Mouse (Mus musculus): ENCODE measurements around the gene Bach2. TPM values are rescaled to one million over a fixed set of nuclear protein-coding genes. Genes with fewer than 3 reads are reported as not detected.

Gene Bach2
- total and polyA plus RNA-seq, 2 experiments from 2014 or later: 2.1 to 2.4 TPM

DNA sequence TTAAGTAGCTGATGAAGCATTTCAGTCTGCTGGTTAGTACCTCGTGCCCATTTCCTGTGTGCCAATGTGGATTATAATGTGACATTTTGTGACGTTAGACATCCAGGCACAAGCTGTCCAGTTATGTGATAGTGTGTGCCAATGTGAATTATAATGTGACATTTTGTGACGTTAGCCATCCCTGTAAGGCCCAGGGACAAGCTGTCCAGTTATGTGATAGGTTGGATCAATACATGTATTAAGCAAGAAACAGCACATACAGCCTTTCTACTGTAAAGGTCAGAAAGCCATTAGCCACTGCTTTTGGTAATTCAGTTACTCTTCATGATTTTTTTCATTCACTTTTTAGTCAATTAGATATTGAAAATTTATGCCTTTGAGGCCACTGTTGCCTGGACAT lies 76.3 kb downstream of the Bach2 start:
- no peak for DNase-seq (ENCODE audit: low spot score)
- Histone ChIP-seq H3K27ac (ENCODE audit: low read depth) (no peak overlapping the region), H3K36me3 (replicated peaks; ENCODE audit: control insufficient read depth, insufficient read depth, low read length) (no peaks in the 10 kb centered on the region), H3K9ac (replicated peaks; ENCODE audit: low read depth, low read length) (no peak overlapping the region), H3K4me1 (ENCODE audit: control insufficient read depth, insufficient read depth) (no peaks in the 10 kb centered on the region), H3K4me2 (ENCODE audit: low read depth, low read length) (no peak overlapping the region), H3K4me3 (ENCODE audit: low read depth, low read length) (no peak overlapping the region), H3K9me3 (replicated peaks; ENCODE audit: control insufficient read depth, low read length) (no peaks in the 10 kb centered on the region), H3K27me3 (ENCODE audit: control insufficient read depth, insufficient read depth, low read length) (no peaks in the 10 kb centered on the region)
- no peak for ATAC-seq (ENCODE audit: insufficient read depth, low read depth)
- 66% methylated on average over 3 of the region's 3 CpGs for WGBS
- TF ChIP-seq CTCF (IDR thresholded peaks at IDR 0.05; ENCODE audit: low read depth): no peak
- TF ChIP-seq EP300 (IDR thresholded peaks at IDR 0.05; ENCODE audit: low read depth): no peak

DNA sequence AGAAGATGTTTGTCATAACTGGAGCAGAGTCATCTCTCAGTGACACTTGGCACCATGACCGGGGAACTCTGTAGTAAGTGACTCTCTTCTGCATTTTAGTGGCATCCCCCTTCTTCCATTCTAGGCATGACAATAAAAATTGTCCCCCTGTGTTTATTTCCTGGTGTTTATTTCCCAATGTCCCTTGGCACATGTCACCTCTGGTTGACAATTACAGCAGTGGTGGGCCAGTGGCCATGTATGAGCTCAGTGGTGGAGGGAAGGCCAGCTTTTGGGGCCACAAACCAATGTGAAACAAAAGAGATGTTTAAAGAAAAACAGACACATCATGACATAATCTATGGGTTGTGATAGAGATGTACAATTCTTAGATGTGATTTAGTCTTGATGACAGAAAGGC lies 80.0 kb downstream of the Bach2 start:
- Histone ChIP-seq H3K9me3 (replicated peaks; ENCODE audit: control insufficient read depth, low read length) (no peaks in the 10 kb centered on the region), H3K27me3 (ENCODE audit: control insufficient read depth, insufficient read depth, low read length) (no peaks in the 10 kb centered on the region), H3K27ac (ENCODE audit: low read depth) (no peak overlapping the region), H3K4me3 (ENCODE audit: low read depth, low read length) (no peak overlapping the region), H3K9ac (replicated peaks; ENCODE audit: low read depth, low read length) (no peak overlapping the region), H3K4me2 (ENCODE audit: low read depth, low read length) (no peak overlapping the region), H3K36me3 (replicated peaks; ENCODE audit: control insufficient read depth, insufficient read depth, low read length) (0 out of 2 replicates have a peak, but pooled peaks cover 3% of the 10 kb centered on the region), H3K4me1 (ENCODE audit: control insufficient read depth, insufficient read depth) (no peaks in the 10 kb centered on the region)
- DNase-seq (ENCODE audit: low spot score) (no peak), ATAC-seq (ENCODE audit: insufficient read depth, low read depth) (no peak)
- WGBS: 83% methylated on average over 1 of the region's 1 CpGs
- TF ChIP-seq CTCF (IDR thresholded peaks at IDR 0.05; ENCODE audit: low read depth) (no peak), EP300 (IDR thresholded peaks at IDR 0.05; ENCODE audit: low read depth) (no peak)

DNA sequence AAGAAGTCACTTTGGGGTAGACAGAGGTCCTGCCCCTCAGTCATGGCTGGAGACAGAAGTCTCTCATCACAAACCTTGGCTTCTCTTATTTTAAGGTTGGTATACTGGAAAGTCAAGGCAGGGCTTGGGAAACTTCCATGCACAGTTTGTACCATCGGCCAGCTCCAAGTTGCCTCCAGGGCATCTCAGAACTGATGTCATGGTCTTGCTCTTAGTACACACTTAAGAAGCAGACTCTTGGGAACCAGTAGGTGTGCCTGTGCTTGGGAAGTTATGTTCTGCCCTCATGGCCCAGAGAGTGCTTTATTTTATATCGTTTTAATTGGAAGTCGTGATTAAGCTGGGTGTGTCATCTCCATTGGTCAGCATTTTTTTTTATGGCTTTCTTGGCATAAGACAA lies 80.7 kb downstream of the Bach2 start:
- no peak for TF ChIP-seq EP300 (IDR thresholded peaks at IDR 0.05; ENCODE audit: low read depth)
- no peak for TF ChIP-seq CTCF (IDR thresholded peaks at IDR 0.05; ENCODE audit: low read depth)
- H3K9ac ChIP-seq (replicated peaks; ENCODE audit: low read depth, low read length): no peak overlapping the region

DNA sequence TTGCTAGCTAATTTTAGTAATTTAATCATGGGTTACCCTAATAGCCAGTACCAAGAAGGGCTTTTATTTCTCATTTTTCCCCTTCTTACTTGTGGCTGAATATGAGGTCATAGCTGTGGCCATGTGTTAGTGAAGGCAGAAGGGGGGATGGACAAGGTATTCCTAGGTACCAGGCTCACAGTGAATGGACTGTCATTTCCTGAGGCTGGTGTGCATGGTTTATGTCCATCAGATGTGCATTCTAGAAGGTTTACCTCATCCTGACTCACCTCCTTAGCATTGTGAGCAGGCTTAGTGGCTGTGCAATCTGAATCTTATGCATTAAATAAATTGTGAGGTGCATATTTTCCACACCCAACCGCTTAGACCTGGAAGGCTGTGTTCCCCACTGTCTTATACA lies 81.4 kb downstream of the Bach2 start:
- H3K36me3 ChIP-seq (replicated peaks; ENCODE audit: control insufficient read depth, insufficient read depth, low read length): 0 out of 2 replicates have a peak, but pooled peaks cover 3% of the 10 kb centered on the region
- H3K4me2 ChIP-seq (ENCODE audit: low read depth, low read length): no peak overlapping the region
- H3K9ac ChIP-seq (replicated peaks; ENCODE audit: low read depth, low read length): no peak overlapping the region
- no peaks in the 10 kb centered on the region for H3K27me3 ChIP-seq (ENCODE audit: control insufficient read depth, insufficient read depth, low read length)
- H3K27ac ChIP-seq (ENCODE audit: low read depth): no peak overlapping the region
- no peaks in the 10 kb centered on the region for H3K9me3 ChIP-seq (replicated peaks; ENCODE audit: control insufficient read depth, low read length)
- ATAC-seq (ENCODE audit: insufficient read depth, low read depth): no peak
- H3K4me1 ChIP-seq (ENCODE audit: control insufficient read depth, insufficient read depth): no peaks in the 10 kb centered on the region
- WGBS: 92% methylated on average over 1 of the region's 1 CpGs
- H3K4me3 ChIP-seq (ENCODE audit: low read depth, low read length): no peak overlapping the region
- DNase-seq (ENCODE audit: low spot score): no peak
- TF ChIP-seq EP300 (IDR thresholded peaks at IDR 0.05; ENCODE audit: low read depth) (no peak), CTCF (IDR thresholded peaks at IDR 0.05; ENCODE audit: low read depth) (no peak)

More for the DNA sequence above, 80.7 kb downstream of the Bach2 start:
- Histone ChIP-seq H3K36me3 (replicated peaks; ENCODE audit: control insufficient read depth, insufficient read depth, low read length) (0 out of 2 replicates have a peak, but pooled peaks cover 3% of the 10 kb centered on the region), H3K4me1 (ENCODE audit: control insufficient read depth, insufficient read depth) (no peaks in the 10 kb centered on the region), H3K4me2 (ENCODE audit: low read depth, low read length) (no peak overlapping the region), H3K27ac (ENCODE audit: low read depth) (no peak overlapping the region), H3K27me3 (ENCODE audit: control insufficient read depth, insufficient read depth, low read length) (no peaks in the 10 kb centered on the region), H3K4me3 (ENCODE audit: low read depth, low read length) (no peak overlapping the region), H3K9me3 (replicated peaks; ENCODE audit: control insufficient read depth, low read length) (no peaks in the 10 kb centered on the region)
- WGBS: 92% methylated on average over 3 of the region's 3 CpGs
- no peak for ATAC-seq (ENCODE audit: insufficient read depth, low read depth)
- DNase-seq (ENCODE audit: low spot score): no peak

DNA sequence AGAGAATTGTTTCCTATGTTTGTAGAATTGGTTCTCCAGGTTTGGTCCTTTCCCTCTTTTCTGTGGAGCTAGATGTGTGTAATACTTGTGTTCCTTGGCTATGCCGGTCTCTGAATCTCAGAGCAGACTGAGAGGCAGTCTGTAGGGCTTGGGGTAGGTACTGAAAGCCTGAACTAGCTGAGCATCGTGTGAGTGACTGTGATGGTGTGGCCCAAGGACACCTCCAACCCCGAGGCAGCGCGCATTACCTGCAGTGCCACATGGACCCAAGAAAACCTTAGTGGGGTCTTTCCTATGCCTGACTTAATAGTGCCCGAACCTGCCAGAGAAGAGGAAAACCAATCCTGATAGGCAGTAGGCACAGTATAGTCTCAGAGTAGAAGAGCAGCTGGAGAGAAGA lies 85.5 kb downstream of the Bach2 start:
- 0 out of 2 replicates have a peak, but pooled peaks cover 3% of the 10 kb centered on the region for H3K36me3 ChIP-seq (replicated peaks; ENCODE audit: control insufficient read depth, insufficient read depth, low read length)
- no peaks in the 10 kb centered on the region for H3K27me3 ChIP-seq (ENCODE audit: control insufficient read depth, insufficient read depth, low read length)
- no peak overlapping the region for H3K9ac ChIP-seq (replicated peaks; ENCODE audit: low read depth, low read length)
- no peak overlapping the region for H3K4me2 ChIP-seq (ENCODE audit: low read depth, low read length)
- no peak for DNase-seq (ENCODE audit: low spot score)
- H3K4me1 ChIP-seq (ENCODE audit: control insufficient read depth, insufficient read depth): peaks cover 19% of the 10 kb centered on the region
- no peaks in the 10 kb centered on the region for H3K9me3 ChIP-seq (replicated peaks; ENCODE audit: control insufficient read depth, low read length)
- H3K4me3 ChIP-seq (ENCODE audit: low read depth, low read length): no peak overlapping the region
- H3K27ac ChIP-seq (ENCODE audit: low read depth): no peak overlapping the region
- TF ChIP-seq EP300 (IDR thresholded peaks at IDR 0.05; ENCODE audit: low read depth) (no peak), CTCF (IDR thresholded peaks at IDR 0.05; ENCODE audit: low read depth) (no peak)
- no peak for ATAC-seq (ENCODE audit: insufficient read depth, low read depth)
- 95% methylated on average over 6 of the region's 6 CpGs for whole genome bisulfite sequencing

DNA sequence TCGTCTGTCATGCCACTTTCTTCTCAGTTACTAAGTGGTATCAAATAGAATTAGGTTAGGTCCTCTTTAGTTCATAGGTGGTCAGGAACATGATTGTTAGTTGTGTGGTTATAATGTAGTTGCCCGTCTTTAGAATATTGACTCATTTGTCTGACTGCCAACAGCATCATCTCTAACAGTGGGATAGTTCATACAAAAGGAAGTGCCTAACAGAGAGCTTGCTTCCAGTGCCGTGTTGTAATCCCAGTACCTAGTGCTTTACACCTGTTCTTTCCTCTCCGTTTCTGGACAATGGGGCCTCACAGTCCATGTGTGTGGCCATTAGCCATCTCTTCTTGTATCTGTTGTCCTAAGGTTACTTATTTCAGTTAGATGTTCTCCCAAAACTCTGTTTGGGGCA lies 86.4 kb downstream of the Bach2 start:
- H3K4me2 ChIP-seq (ENCODE audit: low read depth, low read length): no peak overlapping the region
- DNase-seq (ENCODE audit: low spot score) (no peak), ATAC-seq (ENCODE audit: insufficient read depth, low read depth) (no peak)
- TF ChIP-seq CTCF (IDR thresholded peaks at IDR 0.05; ENCODE audit: low read depth): no peak
- TF ChIP-seq EP300 (IDR thresholded peaks at IDR 0.05; ENCODE audit: low read depth): no peak
- H3K27ac ChIP-seq (ENCODE audit: low read depth): no peak overlapping the region
- H3K9me3 ChIP-seq (replicated peaks; ENCODE audit: control insufficient read depth, low read length): no peaks in the 10 kb centered on the region
- H3K4me1 ChIP-seq (ENCODE audit: control insufficient read depth, insufficient read depth): peaks cover 19% of the 10 kb centered on the region
- H3K4me3 ChIP-seq (ENCODE audit: low read depth, low read length): no peak overlapping the region
- H3K9ac ChIP-seq (replicated peaks; ENCODE audit: low read depth, low read length): no peak overlapping the region
- WGBS: 77% methylated on average over 4 of the region's 4 CpGs
- no peaks in the 10 kb centered on the region for H3K27me3 ChIP-seq (ENCODE audit: control insufficient read depth, insufficient read depth, low read length)
- 0 out of 2 replicates have a peak, but pooled peaks cover 3% of the 10 kb centered on the region for H3K36me3 ChIP-seq (replicated peaks; ENCODE audit: control insufficient read depth, insufficient read depth, low read length)

Measured in heart, postnatal 0 days (tissue).